Mouse (Mus musculus) forebrain, embryonic 14.5 days (tissue): ENCODE data around the gene Dpp4. TPM values are rescaled to one million over a fixed set of nuclear protein-coding genes. Genes with fewer than 3 reads are reported as not detected.

Experiments
- ATAC-seq: fragments of 200-750 bp; cut with Nextera tagmentation; 2 replicates; pipeline ENCODE4 v1.8.0; 2017; ENCODE audit warnings: mild to moderate bottlenecking, moderate library complexity
- DNase-seq: peaks from one replicate; pipeline ENCODE4 v3.0.0-alpha.2; 2015; ENCODE audit warnings: low spot score
- H3K27ac ChIP-seq: fragments of 300-500 bp; sonication (generic); 2 replicates; pipeline ENCODE4 v1.5.1; 2014; ENCODE audit warnings: low read depth, mild to moderate bottlenecking, control low read depth, low read length, moderate library complexity
- H3K27me3 ChIP-seq: fragments of 300-500 bp; sonication (generic); replicated peaks from 2 replicates; pipeline ENCODE4 v1.6.1; 2014; ENCODE audit warnings: low read length, control low read depth, mixed read lengths; ENCODE audit not compliant: control insufficient read depth, insufficient read depth
- H3K36me3 ChIP-seq: fragments of 300-500 bp; sonication (generic); 2 replicates; pipeline ENCODE4 v1.6.1; 2014; ENCODE audit warnings: low read length, control low read depth; ENCODE audit not compliant: control insufficient read depth, insufficient read depth
- H3K4me1 ChIP-seq: fragments of 300-500 bp; sonication (generic); 2 replicates; pipeline ENCODE4 v1.6.1; 2014; ENCODE audit warnings: antibody characterized with exemption, low read length, control low read depth; ENCODE audit not compliant: control insufficient read depth, insufficient read depth
- H3K4me2 ChIP-seq: fragments of 300-500 bp; sonication (generic); 2 replicates; pipeline ENCODE4 v1.6.1; 2014; ENCODE audit warnings: mild to moderate bottlenecking, control low read depth, low read length
- H3K4me3 ChIP-seq: fragments of 300-500 bp; sonication (generic); 2 replicates; pipeline ENCODE4 v1.5.1; 2014; ENCODE audit warnings: low read depth, low read length, control low read depth
- H3K9ac ChIP-seq: fragments of 300-500 bp; sonication (generic); 2 replicates; pipeline ENCODE4 v1.6.1; 2014; ENCODE audit warnings: mild to moderate bottlenecking, low read length, control low read depth, moderate library complexity
- H3K9me3 ChIP-seq: fragments of 300-500 bp; sonication (generic); replicated peaks from 2 replicates; pipeline ENCODE4 v1.6.1; 2016; ENCODE audit warnings: low read length, control low read depth, mixed read lengths; ENCODE audit not compliant: control insufficient read depth
- WGBS: fragments of 180-500 bp; shearing (Covaris S2); extraction: QIAGEN DNeasy Blood & Tissue Kit; methylation state at CpG from one replicate; pipeline ENCODE4 v1.1.7; 2014; 5-methylcytosine and 5-hydroxymethylcytosine counted together
- polyA plus RNA-seq: library from polyadenylated mRNA; unstranded; fragments of >200 nt; fragmentation: Nextera tagmentation; extraction: Ambion mirVana; gene quantifications from 2 replicates; pipeline ENCODE4 v1.2.1, GENCODE M21; 2014

Gene Dpp4
- polyA plus RNA-seq, 1 experiment from 2014 or later, result 1.7 TPM

DNA sequence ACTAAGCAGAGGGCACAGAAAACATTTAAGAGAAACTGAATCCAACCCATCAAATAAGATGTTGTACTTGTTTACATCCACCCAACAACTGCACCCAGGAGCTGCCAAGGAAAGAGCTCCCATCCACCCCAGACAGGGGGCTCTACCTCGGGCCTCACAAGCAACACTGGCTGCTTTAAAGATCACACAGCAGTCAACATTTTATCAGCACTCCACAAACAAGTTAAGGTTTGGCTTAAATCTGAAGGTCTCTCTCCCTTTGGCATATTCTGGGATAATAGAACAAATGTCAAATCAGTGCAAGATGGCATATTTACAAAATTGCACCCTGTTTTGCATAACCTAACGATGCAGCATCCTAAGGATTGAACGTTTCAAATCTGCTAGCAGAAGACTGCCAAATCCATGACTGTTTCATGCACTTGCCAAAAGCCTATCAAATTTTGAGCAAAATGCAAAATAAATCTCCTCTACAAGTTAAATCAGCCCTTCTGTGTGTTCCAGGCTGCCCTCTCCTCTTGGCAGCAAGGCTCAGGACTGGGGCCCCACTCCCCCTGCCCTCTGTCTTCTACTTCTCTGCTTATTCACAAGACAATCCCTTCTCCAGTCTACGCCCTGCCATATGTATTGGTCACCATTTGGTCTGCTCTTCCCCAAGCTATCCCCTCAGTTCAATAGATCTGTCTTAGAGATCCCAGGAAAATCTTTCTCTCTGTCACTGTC lies 72.6 kb downstream of the Dpp4 start:
- Histone ChIP-seq H3K27ac (0 out of 2 replicates have a peak overlapping the region, but pooled peaks have one; percentile 27), H3K4me1 (peaks cover 9% of the 10 kb centered on the region), H3K27me3 (no peaks in the 10 kb centered on the region), H3K4me2 (no peak overlapping the region), H3K36me3 (no peaks in the 10 kb centered on the region), H3K9me3 (no peaks in the 10 kb centered on the region), H3K9ac (no peak overlapping the region), H3K4me3 (no peak overlapping the region)
- DNase-seq (peak; percentile 85), ATAC-seq (peak; percentile 55)
- 44% methylated on average over 4 of the region's 4 CpGs for WGBS

DNA sequence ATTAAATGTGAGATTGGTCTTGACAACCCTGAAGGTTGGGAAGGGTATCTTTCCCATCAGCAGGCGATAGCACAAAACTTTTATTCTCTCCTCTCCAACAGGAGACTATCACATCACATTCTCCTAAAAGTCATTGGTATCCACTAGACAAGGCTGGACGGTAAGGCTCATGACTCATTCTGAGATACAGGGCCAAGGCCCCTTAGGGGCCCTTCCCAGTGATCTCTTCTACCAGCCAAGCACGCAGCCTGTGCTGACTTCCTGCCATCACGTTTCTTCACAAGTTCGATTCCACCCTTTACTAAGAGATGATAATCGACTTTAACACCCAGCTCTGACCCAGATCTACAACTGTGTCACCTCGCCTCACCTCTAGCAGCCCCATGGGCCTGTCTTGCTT lies 74.9 kb downstream of the Dpp4 start:
- Histone ChIP-seq H3K36me3 (no peaks in the 10 kb centered on the region), H3K9me3 (no peaks in the 10 kb centered on the region), H3K4me1 (peaks cover 17% of the 10 kb centered on the region), H3K4me2 (no peak overlapping the region), H3K27ac (no peak overlapping the region), H3K27me3 (no peaks in the 10 kb centered on the region), H3K9ac (no peak overlapping the region), H3K4me3 (no peak overlapping the region)
- 88% methylated on average over 7 of the region's 7 CpGs for WGBS
- DNase-seq, result no peak
- ATAC-seq, result no peak

DNA sequence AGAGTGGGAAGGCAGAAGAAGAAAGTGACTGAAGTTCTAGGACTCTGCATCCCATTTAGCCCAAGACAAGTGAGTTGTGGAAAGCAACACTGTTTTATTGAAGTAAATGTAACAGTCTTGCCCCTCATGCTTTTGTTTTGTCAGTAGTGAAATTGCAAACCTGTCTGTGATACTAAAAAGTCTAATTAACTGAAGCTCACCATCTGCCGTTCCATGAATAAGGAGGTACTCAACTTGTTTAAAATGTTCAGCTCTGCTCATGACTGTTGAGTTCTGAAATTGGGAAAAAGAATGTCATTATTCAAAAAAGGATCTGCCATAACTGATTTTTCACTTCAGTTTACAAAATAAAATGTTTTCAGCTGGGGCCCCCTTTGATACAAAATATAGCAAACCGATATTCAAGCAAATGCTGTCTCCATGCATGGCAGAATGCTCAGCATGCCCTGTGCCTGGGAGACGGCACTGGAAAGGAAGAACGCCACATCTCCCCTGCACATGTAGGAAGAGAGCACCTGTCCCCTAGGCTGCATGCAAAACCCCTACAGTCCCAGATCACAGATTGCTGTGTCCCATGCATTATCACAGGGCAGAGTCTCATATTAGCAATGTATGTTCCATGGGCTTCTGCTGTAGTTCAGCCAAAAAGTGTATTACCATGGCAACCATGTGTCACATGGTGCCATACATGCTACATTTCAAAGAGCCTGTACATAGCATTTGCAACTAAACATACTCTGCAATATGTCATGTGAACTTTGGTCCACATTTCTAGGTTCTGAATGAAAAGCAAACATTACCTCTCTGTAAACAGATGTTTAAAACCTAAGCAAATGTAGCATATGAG lies 77.4 kb downstream of the Dpp4 start:
- DNase-seq (peak; percentile 74), ATAC-seq (peak; percentile 70)
- Histone ChIP-seq H3K27me3 (no peaks in the 10 kb centered on the region), H3K27ac (peak overlapping the region; percentile 56), H3K9ac (no peak overlapping the region), H3K4me3 (no peak overlapping the region), H3K9me3 (no peaks in the 10 kb centered on the region), H3K4me1 (peaks cover 14% of the 10 kb centered on the region; the same call in 1 of the 2 replicates), H3K36me3 (no peaks in the 10 kb centered on the region), H3K4me2 (no peak overlapping the region)
- WGBS, result 68% methylated on average over 4 of the region's 4 CpGs

DNA sequence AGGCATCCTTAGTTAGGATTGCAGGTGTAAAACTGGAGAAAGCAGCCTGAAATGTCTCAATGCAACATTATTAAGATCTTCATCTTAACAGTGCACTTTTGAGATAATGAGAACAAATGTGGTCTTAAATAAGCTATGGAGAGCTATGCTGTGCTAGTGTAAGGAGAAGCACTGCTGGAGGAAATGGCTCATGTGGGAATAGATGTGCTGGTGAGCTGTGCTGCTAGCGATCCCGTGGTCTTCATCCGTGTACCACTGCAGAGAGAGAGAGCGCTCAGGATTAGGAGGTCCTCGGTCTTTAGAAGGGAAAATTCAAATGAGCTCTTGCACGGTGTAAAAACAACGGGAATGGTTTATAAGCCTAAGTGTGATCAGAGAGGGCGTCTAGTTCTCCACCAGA lies 79.6 kb downstream of the Dpp4 start:
- Histone ChIP-seq H3K36me3 (no peaks in the 10 kb centered on the region), H3K4me2 (no peak overlapping the region), H3K27ac (no peak overlapping the region), H3K9ac (no peak overlapping the region), H3K4me3 (no peak overlapping the region), H3K9me3 (no peaks in the 10 kb centered on the region), H3K4me1 (peaks cover 14% of the 10 kb centered on the region; the same call in 1 of the 2 replicates), H3K27me3 (no peaks in the 10 kb centered on the region)
- no peak for DNase-seq
- 64% methylated on average over 8 of the region's 8 CpGs for WGBS
- ATAC-seq, result no peak

DNA sequence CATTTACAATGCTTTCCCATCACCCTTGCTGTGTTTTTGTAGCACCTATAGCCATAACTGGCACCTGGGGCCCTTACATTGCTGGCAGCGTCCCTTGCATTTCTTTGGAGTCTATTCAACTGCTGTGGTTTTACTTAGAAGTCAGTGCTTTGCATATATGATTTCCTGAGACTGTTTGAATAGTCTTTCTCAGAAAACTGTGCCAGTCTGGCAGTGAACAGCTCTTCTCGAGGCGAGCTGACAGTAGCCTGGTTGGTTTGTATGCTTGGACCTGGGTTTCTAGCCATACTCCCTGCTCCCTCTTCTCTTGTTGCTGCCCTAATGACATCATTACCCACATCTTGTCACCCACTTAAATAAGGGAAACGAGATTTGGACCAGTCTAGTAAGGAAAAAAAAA lies 80.1 kb downstream of the Dpp4 start:
- no peaks in the 10 kb centered on the region for H3K36me3 ChIP-seq

DNA sequence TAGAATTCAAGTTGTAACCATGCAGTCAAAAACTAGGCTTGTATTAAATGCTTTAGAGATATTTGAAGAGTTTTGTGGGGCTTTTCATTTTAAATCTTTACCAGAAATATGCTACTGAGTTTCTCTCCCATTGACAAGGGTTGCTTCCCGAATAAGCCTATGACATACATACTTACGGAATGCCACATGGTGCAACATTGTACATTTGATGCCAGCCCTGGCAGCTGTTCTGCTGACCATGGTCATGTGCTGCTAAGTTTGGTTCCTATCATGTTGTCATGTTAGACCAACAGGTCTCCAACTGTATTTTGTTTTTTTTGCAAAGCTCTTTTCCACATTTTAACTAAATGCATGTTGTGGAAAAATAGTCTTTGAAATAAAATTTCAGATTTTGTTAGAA lies 86.6 kb downstream of the Dpp4 start:
- WGBS, result 89% methylated on average over 2 of the region's 2 CpGs
- DNase-seq (no peak), ATAC-seq (no peak)
- Histone ChIP-seq H3K27ac (no peak overlapping the region), H3K27me3 (no peaks in the 10 kb centered on the region), H3K9ac (no peak overlapping the region), H3K4me3 (no peak overlapping the region), H3K9me3 (no peaks in the 10 kb centered on the region), H3K4me2 (no peak overlapping the region), H3K36me3 (no peaks in the 10 kb centered on the region), H3K4me1 (no peaks in the 10 kb centered on the region)

More for the DNA sequence above, 80.1 kb downstream of the Dpp4 start:
- no peaks in the 10 kb centered on the region for H3K27me3 ChIP-seq
- WGBS, result 35% methylated on average over 4 of the region's 4 CpGs
- H3K27ac ChIP-seq, result peak overlapping the region; percentile 17; the same call in 1 of the 2 replicates
- DNase-seq (peak; percentile 38), ATAC-seq (no peak)
- no peak overlapping the region for H3K4me3 ChIP-seq
- no peak overlapping the region for H3K9ac ChIP-seq
- no peaks in the 10 kb centered on the region for H3K9me3 ChIP-seq
- peaks cover 14% of the 10 kb centered on the region; the same call in 1 of the 2 replicates for H3K4me1 ChIP-seq
- no peak overlapping the region for H3K4me2 ChIP-seq

DNA sequence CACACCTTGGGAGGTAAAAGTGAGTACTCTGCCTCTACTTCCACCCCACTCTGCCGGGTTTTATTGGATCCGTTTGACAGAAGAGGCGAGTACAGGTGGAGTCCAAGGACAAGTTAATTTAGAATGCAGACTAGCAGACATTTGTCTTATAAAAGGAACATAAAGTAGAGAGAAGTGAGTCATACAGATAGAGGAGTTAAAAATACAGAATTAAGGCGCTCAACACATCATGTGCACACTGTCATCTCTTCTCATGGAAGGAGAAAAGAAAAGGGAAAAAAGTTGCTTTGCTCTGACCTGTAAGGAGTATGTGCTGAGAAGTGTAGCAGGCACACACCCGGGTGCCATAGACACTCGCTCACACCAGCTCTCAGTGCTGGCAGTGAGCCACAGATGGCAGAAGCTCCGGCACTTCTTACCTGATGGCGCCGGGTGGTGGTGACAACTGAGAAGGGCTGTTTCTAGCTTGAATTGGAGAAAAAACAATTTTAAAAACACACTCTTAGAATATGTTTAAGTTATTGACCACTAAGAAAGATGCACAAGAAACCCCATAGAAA lies 88.9 kb downstream of the Dpp4 start:
- Histone ChIP-seq H3K9ac (no peak overlapping the region), H3K4me1 (no peaks in the 10 kb centered on the region), H3K36me3 (no peaks in the 10 kb centered on the region), H3K9me3 (no peaks in the 10 kb centered on the region), H3K27me3 (no peaks in the 10 kb centered on the region), H3K4me2 (no peak overlapping the region), H3K27ac (no peak overlapping the region), H3K4me3 (no peak overlapping the region)
- peak; percentile 49 for DNase-seq
- 78% methylated on average over 9 of the region's 9 CpGs for WGBS
- no peak for ATAC-seq

DNA sequence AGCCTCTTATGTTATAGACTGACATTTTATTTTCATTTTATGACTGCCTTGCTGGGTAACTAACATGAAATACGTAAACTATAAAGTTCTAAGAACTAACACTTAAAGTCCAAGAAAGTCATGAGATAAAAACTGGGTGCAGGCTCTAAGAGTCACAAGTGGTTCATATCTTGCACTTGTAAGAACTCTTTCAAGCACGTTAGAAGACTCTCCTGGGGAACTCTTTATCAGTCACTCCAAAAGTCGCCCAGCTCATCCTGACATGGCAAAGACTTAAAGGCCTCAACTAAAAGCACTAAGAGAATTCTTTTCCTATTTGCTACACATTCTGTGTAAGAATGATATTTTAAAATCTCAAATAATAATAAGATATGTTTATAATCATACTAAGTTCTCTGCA lies 92.5 kb downstream of the Dpp4 start:
- no peak for ATAC-seq
- H3K36me3 ChIP-seq, result no peaks in the 10 kb centered on the region
- no peaks in the 10 kb centered on the region for H3K9me3 ChIP-seq

More for the DNA sequence above, 92.5 kb downstream of the Dpp4 start:
- no peak overlapping the region for H3K4me3 ChIP-seq
- no peaks in the 10 kb centered on the region for H3K27me3 ChIP-seq
- no peaks in the 10 kb centered on the region for H3K4me1 ChIP-seq
- H3K27ac ChIP-seq, result no peak overlapping the region
- DNase-seq, result no peak
- H3K9ac ChIP-seq, result no peak overlapping the region
- H3K4me2 ChIP-seq, result no peak overlapping the region
- 91% methylated on average over 3 of the region's 3 CpGs for WGBS
